19 mouse cellular contexts compared by ENCODE assay signal in genomic region chr10:12177482-12177881, GRCm38 (mm10).
DNase-seq lines count a peak whose midpoint lies in the region; TF ChIP-seq lines count a peak whose summit lies in the region.
"Had no signal": no experiment of that assay in that cellular context is flagged by ENCODE, and none has a peak within 500 bp of the region (broad histone marks: within the 10 kb centered on the region; RNA-seq: fewer than 3 reads in every experiment).

No protein-coding gene starts in this region.

- peak; percentile 28 for DNase-seq in right cerebral cortex, adult 18-20 months
- DNase-seq in right cerebral cortex, postnatal 10 days (ENCODE audit: low spot score in 2 of 2) = no peak
- DNase-seq in spleen, adult 18-20 months = no peak
- DNase-seq in thymus, adult 2 months = no peak
- DNase-seq: adrenal gland, adult 2 months; adrenal gland, postnatal 10 days; adrenal gland, postnatal 25 days; cerebellum, adult 11-12 months; cerebellum, adult 2 months; cerebellum, adult 9-10 months; cerebellum, postnatal 10 days; cerebellum, postnatal 25 days; embryo, embryonic 11 days had no signal

- H3K4me1 ChIP-seq in cortical plate, adult 2 months (ENCODE audit: control insufficient read depth, insufficient read depth, low read length) = no peaks in the 10 kb centered on the region
- H3K4me1 ChIP-seq in thymus, adult 2 months (replicated peaks; ENCODE audit: control insufficient read depth, insufficient read depth, low read length) = no peaks in the 10 kb centered on the region
- H3K4me1 ChIP-seq: embryonic facial prominence, embryonic 15.5 days; forebrain, embryonic 12.5 days had no signal

- TF ChIP-seq POLR2A in cortical plate, adult 2 months (IDR thresholded peaks at IDR 0.05; ENCODE audit: extremely low read depth, insufficient read depth, low read length) = no peak
- TF ChIP-seq POLR2A in thymus, adult 2 months (IDR thresholded peaks at IDR 0.05; ENCODE audit: control insufficient read depth, extremely low read depth, insufficient read depth, low read length, poor library complexity) = no peak

- no peak for TF ChIP-seq CTCF in cortical plate, adult 2 months (IDR thresholded peaks at IDR 0.05; ENCODE audit: extremely low read depth, insufficient read depth, low read length)
- no peak for TF ChIP-seq CTCF in thymus, adult 2 months (IDR thresholded peaks at IDR 0.05; ENCODE audit: borderline replicate concordance, control insufficient read depth, extremely low read depth, insufficient read depth, low read length, poor library complexity)

- H3K27ac ChIP-seq in cortical plate, adult 2 months (ENCODE audit: insufficient read depth, low read length) = 0 out of 2 replicates have a peak overlapping the region, but pooled peaks have one; percentile 35
- H3K27ac ChIP-seq in thymus, adult 2 months (ENCODE audit: control insufficient read depth, insufficient read depth, low read length) = no peak overlapping the region
- H3K27ac ChIP-seq: embryonic facial prominence, embryonic 13.5 days; embryonic facial prominence, embryonic 15.5 days; forebrain, embryonic 10.5 days; forebrain, embryonic 12.5 days had no signal

- WGBS in thymus, adult 2 months = 75% methylated on average over 1 of the region's 1 CpGs

- H3K36me3 ChIP-seq in thymus, adult 2 months (ENCODE audit: control insufficient read depth, insufficient read depth, low read length) = no peaks in the 10 kb centered on the region
- H3K36me3 ChIP-seq: embryonic facial prominence, embryonic 13.5 days; embryonic facial prominence, embryonic 15.5 days; forebrain, embryonic 10.5 days; forebrain, embryonic 12.5 days had no signal

- H3K27me3 ChIP-seq in thymus, adult 2 months (ENCODE audit: control insufficient read depth, insufficient read depth, low read length) = no peaks in the 10 kb centered on the region
- H3K27me3 ChIP-seq: embryonic facial prominence, embryonic 13.5 days; embryonic facial prominence, embryonic 15.5 days; forebrain, embryonic 12.5 days had no signal

- no peak overlapping the region for H3K4me3 ChIP-seq in cortical plate, adult 2 months (ENCODE audit: insufficient read depth, low read length)
- H3K4me3 ChIP-seq in thymus, adult 2 months (ENCODE audit: control insufficient read depth, insufficient read depth, low read length) = no peak overlapping the region
- H3K4me3 ChIP-seq: embryonic facial prominence, embryonic 13.5 days; embryonic facial prominence, embryonic 15.5 days; erythroblast, embryonic 14.5 days; forebrain, embryonic 10.5 days; forebrain, embryonic 12.5 days had no signal
